In the genomic region with DNA sequence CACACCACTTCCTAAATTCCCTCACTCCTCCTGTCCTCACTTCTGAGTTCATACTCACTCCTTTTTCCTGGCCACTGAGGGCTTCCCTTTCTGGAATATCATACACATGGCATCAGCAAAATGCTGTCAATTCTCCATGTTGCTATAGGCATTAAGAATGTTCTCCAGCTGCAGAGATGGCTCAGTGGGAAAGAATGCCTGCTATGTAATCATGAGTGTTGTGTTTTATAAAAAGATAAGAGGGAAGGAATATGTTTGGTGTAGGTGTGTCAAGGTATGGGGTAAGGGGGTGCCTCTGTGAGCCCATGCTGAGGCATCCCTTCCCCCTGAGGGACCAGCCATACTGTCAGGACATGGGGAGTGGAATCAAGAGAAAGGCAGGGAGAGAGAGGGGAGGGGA, we compare ENCODE assay signal across 23 mouse cellular contexts.
"Had no signal": no experiment of that assay in that cellular context is flagged by ENCODE, and none has a peak within 500 bp of the region (broad histone marks: within the 10 kb centered on the region; RNA-seq: fewer than 3 reads in every experiment).

No protein-coding gene starts in this region.

- ATAC-seq: hindbrain, postnatal 0 days; intestine, embryonic 15.5 days had no signal

- H3K4me1 ChIP-seq: hindbrain, embryonic 15.5 days; intestine, embryonic 15.5 days; limb, embryonic 12.5 days; liver, embryonic 13.5 days had no signal

- H3K36me3 ChIP-seq: heart, embryonic 10.5 days; heart, embryonic 12.5 days; hindbrain, embryonic 13.5 days; hindbrain, embryonic 15.5 days; intestine, embryonic 15.5 days; limb, embryonic 10.5 days; limb, embryonic 12.5 days; liver, embryonic 13.5 days had no signal

- H3K27ac ChIP-seq: heart, embryonic 10.5 days; hindbrain, embryonic 13.5 days; hindbrain, embryonic 15.5 days; hindbrain, postnatal 0 days; intestine, embryonic 15.5 days; layer of hippocampus, adult 2 months; left cerebral cortex, adult 2 months; limb, embryonic 10.5 days; limb, embryonic 12.5 days; liver, embryonic 13.5 days had no signal

- H3K27me3 ChIP-seq: heart, embryonic 12.5 days; hindbrain, embryonic 13.5 days; hindbrain, embryonic 15.5 days; intestine, embryonic 15.5 days; limb, embryonic 12.5 days; liver, embryonic 13.5 days had no signal

- DNase-seq: gastrocnemius, postnatal 14 days; gastrocnemius, postnatal 36 days; heart, adult 18-20 months; heart, postnatal 10 days; heart, postnatal 36 days; kidney, adult 11 months; kidney, adult 2 months; kidney, postnatal 10 days; kidney, postnatal 25 days; kidney, postnatal 4 days; liver; liver, embryonic 13.5 days had no signal

- H3K9me3 ChIP-seq: heart, embryonic 10.5 days; heart, embryonic 12.5 days; hindbrain, embryonic 13.5 days; hindbrain, embryonic 15.5 days; intestine, embryonic 15.5 days; limb, embryonic 10.5 days; limb, embryonic 12.5 days; liver, embryonic 13.5 days had no signal

- H3K9ac ChIP-seq: heart, embryonic 12.5 days; hindbrain, embryonic 13.5 days; hindbrain, embryonic 15.5 days; intestine, embryonic 15.5 days; limb, embryonic 12.5 days; liver, embryonic 13.5 days had no signal

- H3K4me2 ChIP-seq: heart, embryonic 12.5 days; hindbrain, embryonic 13.5 days; hindbrain, embryonic 15.5 days; intestine, embryonic 15.5 days; limb, embryonic 12.5 days; liver, embryonic 11.5 days; liver, embryonic 13.5 days had no signal

- H3K4me3 ChIP-seq: heart, embryonic 10.5 days; heart, embryonic 12.5 days; hindbrain, embryonic 13.5 days; hindbrain, embryonic 15.5 days; intestine, embryonic 15.5 days; layer of hippocampus, adult 2 months; left cerebral cortex, adult 2 months; limb, embryonic 10.5 days; limb, embryonic 12.5 days; liver, embryonic 13.5 days had no signal
